Mouse (Mus musculus): Measurements from ENCODE around the gene Mycbpap.

Gene Mycbpap

DNA sequence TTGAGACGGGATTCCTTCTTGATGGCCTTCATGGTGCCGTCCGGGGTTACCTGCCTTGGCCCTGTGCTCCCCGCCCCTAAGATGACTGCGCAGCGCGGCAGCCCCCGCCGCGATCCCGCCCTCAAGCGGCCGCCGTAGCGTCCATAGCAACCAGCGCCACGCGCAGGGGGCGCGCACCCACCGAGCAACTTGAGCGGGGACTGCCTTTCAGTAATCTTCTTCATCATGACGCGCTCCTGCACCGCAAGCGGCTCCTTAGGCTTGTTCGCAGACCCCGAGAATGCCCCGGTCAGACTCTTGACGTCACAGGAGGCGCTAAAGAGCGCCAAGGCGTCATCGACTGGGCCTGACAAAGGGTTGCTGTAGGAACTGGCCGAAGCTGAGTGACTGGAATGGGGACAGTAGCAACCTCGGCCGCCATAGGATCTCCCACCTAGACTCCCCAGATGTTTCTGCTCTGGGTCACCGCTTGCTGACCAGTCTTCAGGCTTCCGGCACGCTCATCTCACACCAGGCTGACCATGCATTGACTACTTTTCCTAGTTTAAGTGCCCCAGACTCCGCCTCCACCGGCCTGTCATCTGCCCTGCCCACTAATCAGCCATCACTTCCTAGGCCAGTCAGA is at the start of gene Mycbpap:
Gene Mycbpap (minus strand): TSS at position 524 of the 625 bp plus-strand sequence.
- in situ Hi-C loops (cut with MboI, MseI) = no loop called here

GRCm38 (mm10) chr11:94570612-94571011 is 49.1 kb upstream of the Mycbpap start:
- in situ Hi-C loops (cut with MboI, MseI) = no loop called here

DNA sequence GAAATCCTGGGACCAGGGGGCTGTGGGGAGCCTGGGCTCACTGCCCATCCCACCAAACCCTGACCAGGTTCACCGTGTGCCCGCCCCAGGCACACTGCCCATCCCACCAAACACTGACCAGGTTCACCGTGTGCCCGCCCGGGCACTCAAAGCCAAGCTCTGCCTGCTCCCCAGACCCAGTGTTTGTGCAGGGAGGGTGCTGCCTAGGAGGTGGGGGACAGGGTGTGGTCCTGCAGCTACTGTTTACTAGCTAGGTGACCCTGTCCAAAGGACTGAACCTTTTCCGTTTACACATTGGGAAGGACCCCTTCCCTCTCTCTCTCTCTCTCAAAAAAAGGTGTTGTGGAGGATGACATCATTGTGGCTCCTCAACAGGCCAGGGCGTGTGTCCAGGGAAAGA is 45.8 kb upstream of the Mycbpap start:
- in situ Hi-C loops (cut with MboI, MseI) = no loop called here

- in situ Hi-C loops (cut with MboI, MseI) = no loop called here
These were observed 45.0 kb upstream of the Mycbpap start for GRCm38 (mm10) chr11:94566534-94566933.

- in situ Hi-C loops (cut with MboI, MseI) = no loop called here
These were observed 43.6 kb upstream of the Mycbpap start for GRCm38 (mm10) chr11:94565151-94565479.

DNA sequence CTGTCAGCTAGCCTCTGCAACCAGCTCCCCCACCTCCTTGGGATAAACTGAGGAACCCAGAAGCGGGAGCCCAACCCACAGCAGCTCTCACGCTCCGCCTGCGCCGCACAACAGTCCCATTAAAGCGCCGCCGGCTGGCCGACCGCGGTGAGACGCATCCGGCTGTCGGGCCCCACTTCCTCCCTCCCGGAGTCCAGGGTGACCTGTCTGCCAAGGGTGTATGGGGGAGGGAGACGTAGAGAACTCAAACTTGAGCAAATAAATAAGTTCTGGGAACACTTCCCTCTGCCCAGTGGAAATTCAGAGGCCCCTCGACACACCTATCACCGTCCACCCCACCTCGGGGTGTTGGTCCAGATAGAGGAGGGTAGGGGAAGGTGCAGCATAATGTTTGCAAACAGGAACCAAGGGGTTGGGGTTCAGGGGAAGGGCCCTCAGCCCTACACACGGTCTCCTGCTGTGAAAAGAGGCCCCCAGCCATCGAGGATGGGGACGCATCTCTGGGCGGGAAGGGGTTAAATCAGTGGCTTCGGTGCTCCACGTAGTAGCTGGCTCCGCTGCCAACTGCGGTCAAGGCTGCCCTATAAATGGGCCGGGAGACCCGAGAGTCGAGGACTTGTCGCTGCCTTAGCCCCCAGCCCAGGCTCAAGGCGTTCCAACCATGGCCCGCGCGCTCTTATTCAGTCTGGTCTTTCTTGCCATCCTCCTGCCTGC is 43.1 kb upstream of the Mycbpap start, which contains the start of gene Chad:
Gene Chad (plus strand): TSS at position 611 of the 714 bp plus-strand sequence.
- in situ Hi-C loops (cut with MboI, MseI) = no loop called here

- in situ Hi-C loops (cut with MboI, MseI) = no loop called here
These were observed 42.3 kb upstream of the Mycbpap start for GRCm38 (mm10) chr11:94563821-94564220.

- in situ Hi-C loops (cut with MboI, MseI) = no loop called here
These were observed 41.8 kb upstream of the Mycbpap start for GRCm38 (mm10) chr11:94563383-94563782.

DNA sequence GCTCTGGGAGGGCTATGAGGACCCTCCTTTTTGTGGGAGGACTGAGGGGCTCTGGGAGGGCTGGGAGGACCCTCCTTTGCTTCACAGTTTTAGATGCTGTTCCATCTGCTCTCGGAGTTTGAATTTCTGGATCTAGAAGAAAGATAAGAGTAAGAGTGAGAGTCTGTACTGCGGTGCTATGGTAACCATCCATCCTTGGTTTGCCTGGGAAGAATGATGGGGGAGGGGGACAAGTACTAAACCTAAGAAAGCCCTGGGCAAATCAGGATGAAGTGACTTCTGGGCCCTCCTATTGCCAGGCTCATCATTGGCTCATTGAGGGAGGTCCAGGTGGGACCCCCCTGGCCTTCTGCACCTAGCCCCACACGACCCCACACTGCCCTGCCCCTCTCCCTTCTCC is 36.7 kb upstream of the Mycbpap start:
- in situ Hi-C loops (cut with MboI, MseI) = no loop called here

GRCm38 (mm10) chr11:94550442-94550744 is 28.9 kb upstream of the Mycbpap start:
- in situ Hi-C loops (cut with MboI, MseI) = no loop called here

GRCm38 (mm10) chr11:94549691-94550441 is 28.3 kb upstream of the Mycbpap start:
- in situ Hi-C loops (cut with MboI, MseI) = no loop called here

DNA sequence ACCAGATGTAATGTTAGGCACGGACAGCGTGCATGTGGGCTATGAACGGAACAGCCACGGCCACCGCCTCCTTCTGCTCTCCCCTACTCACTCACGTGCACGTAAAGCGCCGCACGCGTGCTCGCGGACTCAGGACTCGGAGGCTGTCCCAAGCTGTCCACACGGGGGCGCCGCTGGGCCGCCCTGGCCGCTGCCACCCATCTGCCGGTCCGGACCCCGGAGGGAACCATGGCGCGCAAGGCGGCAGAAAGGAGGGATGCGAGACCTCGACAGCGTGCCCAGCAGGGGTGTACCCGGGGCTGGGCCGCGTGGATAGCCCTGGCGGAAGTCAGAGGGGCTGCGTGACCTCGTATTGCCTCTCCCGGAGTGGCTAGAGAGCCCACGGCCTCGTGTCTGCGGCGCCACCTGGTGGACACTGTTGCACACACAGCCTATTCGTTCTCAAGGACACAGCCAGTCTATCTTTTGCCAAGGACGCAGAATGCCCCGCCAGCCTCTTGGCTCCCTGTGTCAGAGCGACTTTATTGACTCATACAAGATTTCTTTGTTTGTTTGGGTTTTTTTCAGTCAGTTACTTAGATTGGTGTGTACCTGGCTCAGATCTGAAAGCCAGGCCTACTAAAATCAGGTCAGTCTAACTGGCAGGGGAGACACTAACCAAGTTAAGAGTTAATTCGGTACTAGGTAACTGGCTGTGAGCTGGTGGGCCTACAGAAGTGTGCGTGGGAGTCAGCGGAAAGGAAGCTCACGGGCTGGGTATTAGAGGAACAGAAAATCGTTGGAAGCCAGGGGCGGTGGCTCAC is 27.5 kb upstream of the Mycbpap start, which contains the start of gene Rsad1:
Gene Rsad1 (minus strand): TSS at position 368 of the 803 bp plus-strand sequence.
- in situ Hi-C loops (cut with MboI, MseI) = no loop called here

DNA sequence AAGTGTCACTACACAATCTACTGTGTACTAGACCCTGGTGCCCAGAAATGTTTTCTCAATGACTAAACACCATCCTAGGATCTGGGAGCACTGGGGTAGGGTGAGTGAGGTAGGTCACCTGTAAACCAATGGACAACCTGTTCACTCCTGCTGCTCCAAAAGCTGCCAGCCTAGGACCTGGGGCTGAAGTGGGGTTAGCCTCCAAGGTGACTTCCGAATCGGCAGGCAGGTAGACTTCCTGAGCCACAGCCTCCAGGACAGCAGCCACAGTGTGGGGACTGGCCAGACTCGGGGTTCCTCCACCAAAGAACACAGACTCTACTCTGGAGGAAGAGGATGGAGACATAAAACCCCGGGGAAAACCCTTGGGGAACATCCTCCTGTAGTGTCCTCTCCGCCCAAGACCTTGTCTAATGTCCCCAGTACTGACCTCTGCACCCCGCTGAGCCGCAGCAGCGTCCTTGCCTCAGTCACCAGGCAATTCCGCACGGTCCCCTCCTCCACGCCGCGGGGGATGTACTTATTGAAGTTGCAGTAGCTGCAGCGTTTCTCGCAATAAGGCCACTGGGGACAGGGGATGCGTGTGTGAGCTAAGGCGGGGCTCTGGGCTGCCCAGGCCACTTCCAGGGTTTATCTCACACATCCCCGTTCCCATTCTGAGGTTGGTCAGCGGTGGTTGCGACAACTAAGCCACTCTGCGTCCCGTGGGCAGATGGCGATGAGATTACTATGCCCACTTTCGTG is 26.7 kb upstream of the Mycbpap start:
- in situ Hi-C loops (cut with MboI, MseI) = no loop called here

GRCm38 (mm10) chr11:94547271-94547670 is 25.7 kb upstream of the Mycbpap start:
- in situ Hi-C loops (cut with MboI, MseI) = no loop called here

- in situ Hi-C loops (cut with MboI, MseI) = no loop called here
These were observed 24.8 kb upstream of the Mycbpap start for GRCm38 (mm10) chr11:94546381-94546780.

DNA sequence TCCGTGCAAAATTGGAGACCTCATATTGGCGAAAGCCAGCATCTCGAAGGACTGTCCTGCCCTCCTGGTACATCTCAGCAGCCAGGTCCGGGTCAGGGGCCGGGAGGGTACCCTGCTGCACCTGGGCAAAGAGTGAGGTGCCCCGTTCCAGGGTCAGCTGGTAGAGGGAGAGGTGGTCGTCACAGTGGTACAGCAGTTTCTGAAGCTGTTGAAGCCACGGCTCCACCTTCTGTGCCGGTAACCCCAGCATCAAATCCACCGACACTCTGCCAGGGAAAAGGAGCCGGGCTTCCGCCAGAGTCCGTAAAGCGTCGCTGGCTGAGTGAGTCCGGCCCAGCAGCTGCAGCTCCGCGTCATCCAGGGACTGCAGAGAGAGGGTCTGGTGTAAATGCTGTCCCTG is 22.9 kb upstream of the Mycbpap start:
- in situ Hi-C loops (cut with MboI, MseI) = no loop called here

- in situ Hi-C loops (cut with MboI, MseI) = no loop called here
These were observed 22.4 kb upstream of the Mycbpap start for GRCm38 (mm10) chr11:94543932-94544331.

DNA sequence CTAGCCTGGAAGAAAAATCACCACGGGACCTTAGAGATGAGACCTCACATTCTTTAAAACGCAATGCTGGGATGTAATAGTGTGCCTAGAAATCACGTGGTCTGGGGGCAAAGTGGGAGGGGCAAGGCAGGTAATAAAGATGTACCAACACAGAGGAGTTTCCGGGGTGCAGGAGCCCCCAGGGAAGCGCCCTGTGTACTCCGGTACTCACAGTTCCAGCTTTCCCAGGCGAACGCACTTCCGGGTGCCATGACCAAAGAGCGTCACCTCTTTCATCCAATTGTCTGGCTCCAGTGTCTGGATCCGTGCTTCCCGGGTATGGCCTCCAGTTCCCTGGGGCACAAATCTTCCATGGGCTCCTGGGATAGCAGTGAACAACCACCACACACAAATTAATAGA is 21.8 kb upstream of the Mycbpap start:
- in situ Hi-C loops (cut with MboI, MseI) = no loop called here

GRCm38 (mm10) chr11:94542400-94542799 is 20.9 kb upstream of the Mycbpap start:
- in situ Hi-C loops (cut with MboI, MseI) = no loop called here

DNA sequence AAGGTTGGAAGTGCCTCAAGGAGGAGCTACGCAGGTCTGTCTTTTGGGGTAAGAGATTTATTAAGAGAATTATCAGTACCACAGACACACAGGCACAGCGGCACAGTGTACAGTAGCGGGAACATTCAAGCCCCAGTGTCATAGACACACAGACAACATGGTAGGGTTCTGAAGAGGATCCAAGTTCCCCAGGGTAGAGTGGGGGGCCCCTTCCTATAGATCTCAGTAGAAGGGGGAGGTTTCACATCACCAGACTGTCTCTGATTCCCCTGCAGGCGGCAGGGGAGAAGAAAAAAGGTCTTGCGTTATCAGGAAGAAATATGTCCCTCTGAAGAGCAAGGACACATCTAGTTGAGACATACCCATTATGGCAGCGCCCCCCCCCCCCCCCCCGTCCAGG is 18.2 kb upstream of the Mycbpap start:
- in situ Hi-C loops (cut with MboI, MseI) = no loop called here

DNA sequence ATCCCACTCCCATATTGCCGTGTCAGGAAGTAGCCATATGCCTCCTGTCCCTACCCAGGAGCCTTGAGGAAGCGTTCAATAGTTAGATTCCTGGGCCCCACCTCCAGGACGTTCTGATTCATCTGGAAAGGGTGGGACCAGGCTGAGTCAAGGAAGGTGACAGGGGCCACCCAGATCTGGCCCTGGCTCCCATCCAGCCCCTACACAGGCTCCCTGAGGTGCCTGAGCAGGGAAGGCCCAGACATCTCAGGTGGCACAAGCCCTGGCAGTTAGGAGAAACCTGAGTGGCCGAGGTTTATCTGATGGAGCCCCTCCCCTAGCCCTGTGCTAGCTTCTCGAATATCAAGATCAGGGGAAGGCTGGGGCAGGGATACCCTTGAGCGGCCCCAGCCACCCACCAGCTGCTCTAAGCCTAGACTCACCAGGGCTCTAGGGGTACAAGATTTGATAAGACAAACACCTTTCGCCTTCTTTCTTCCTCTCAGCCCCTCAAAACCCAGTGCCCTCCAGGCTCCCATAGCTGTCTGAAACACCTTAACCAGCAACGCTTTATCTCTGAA is 17.3 kb upstream of the Mycbpap start:
- in situ Hi-C loops (cut with MboI, MseI) = no loop called here

All from T-helper 17 cell (primary cell).